Mouse (Mus musculus) forebrain, embryonic 10.5 days (tissue): ENCODE results near the gene Prkch. TPM values are rescaled to one million over a fixed set of nuclear protein-coding genes. Genes with fewer than 3 reads are reported as not detected.
"Not testable (repeated sequence)": the region's sequence is repeated elsewhere in the genome, so short reads cannot be mapped to it uniquely, and the experiment has no call there.

Experiments
- DNase-seq: peaks from one replicate; pipeline ENCODE4 v3.0.0-alpha.2; 2017; ENCODE audit warnings: low spot score; ENCODE audit errors: extremely low spot score
- H3K27ac ChIP-seq: fragments of 300-500 bp; sonication (generic); 2 replicates; pipeline ENCODE4 v1.5.1; 2016; ENCODE audit warnings: mild to moderate bottlenecking
- H3K27me3 ChIP-seq: fragments of 300-500 bp; sonication (generic); 2 replicates; pipeline ENCODE4 v1.6.1; 2016; ENCODE audit warnings: mild to moderate bottlenecking; ENCODE audit not compliant: poor library complexity, severe bottlenecking
- H3K36me3 ChIP-seq: fragments of 300-500 bp; sonication (generic); replicated peaks from 2 replicates; pipeline ENCODE4 v1.6.1; 2016; ENCODE audit warnings: mild to moderate bottlenecking, moderate library complexity
- H3K4me1 ChIP-seq: fragments of 300-500 bp; sonication (generic); 2 replicates; pipeline ENCODE4 v1.6.1; 2016
- H3K4me3 ChIP-seq: fragments of 300-500 bp; sonication (generic); 2 replicates; pipeline ENCODE4 v1.5.1; 2016; ENCODE audit warnings: mild to moderate bottlenecking, moderate library complexity
- H3K9me3 ChIP-seq: fragments of 300-500 bp; sonication (generic); 2 replicates; pipeline ENCODE4 v1.6.1; 2016; ENCODE audit warnings: mild to moderate bottlenecking, moderate library complexity
- WGBS: fragments of 180-500 bp; shearing (Covaris S2); methylation state at CpG from one replicate; pipeline ENCODE4 v1.1.7; 2016; 5-methylcytosine and 5-hydroxymethylcytosine counted together
- polyA plus RNA-seq: library from polyadenylated mRNA; unstranded; fragments of >200 nt; fragmentation: Nextera tagmentation; extraction: Ambion mirVana; gene quantifications from 2 replicates; pipeline ENCODE4 v1.2.1, GENCODE M21; 2016

Gene Prkch
- polyA plus RNA-seq, 1 experiment from 2014 or later, result 3.8 TPM

- no peak overlapping the region for H3K4me3 ChIP-seq
- no peak for DNase-seq
- no peaks in the 10 kb centered on the region for H3K4me1 ChIP-seq
- H3K27ac ChIP-seq, result no peak overlapping the region
- 93% methylated on average over 20 of the region's 20 CpGs for WGBS
- no peaks in the 10 kb centered on the region for H3K36me3 ChIP-seq
- no peaks in the 10 kb centered on the region for H3K27me3 ChIP-seq
- H3K9me3 ChIP-seq, result peaks cover 3% of the 10 kb centered on the region; the same call in 1 of the 2 replicates
These were observed 25.9 kb upstream of the Prkch start for GRCm38 (mm10) chr12:73558525-73559195.

- WGBS, result 47% methylated on average over 7 of the region's 7 CpGs
These were observed 24.5 kb upstream of the Prkch start for GRCm38 (mm10) chr12:73560091-73560490.

GRCm38 (mm10) chr12:73563122-73563521 lies 21.5 kb upstream of the Prkch start:
- Histone ChIP-seq H3K27me3 (peaks cover 14% of the 10 kb centered on the region), H3K4me1 (peaks cover 11% of the 10 kb centered on the region; the same call in 1 of the 2 replicates)
- H3K27ac ChIP-seq, DNase-seq, H3K36me3 ChIP-seq, H3K9me3 ChIP-seq, H3K4me3 ChIP-seq: not testable (repeated sequence)
- 89% methylated on average over 6 of the region's 6 CpGs for WGBS

More at GRCm38 (mm10) chr12:73560091-73560490, 24.5 kb upstream of the Prkch start:
- H3K9me3 ChIP-seq, result peaks cover 3% of the 10 kb centered on the region; the same call in 1 of the 2 replicates
- no peak overlapping the region for H3K4me3 ChIP-seq
- H3K4me1 ChIP-seq, result peaks cover 5% of the 10 kb centered on the region; the same call in 1 of the 2 replicates
- no peaks in the 10 kb centered on the region for H3K27me3 ChIP-seq
- no peak overlapping the region for H3K27ac ChIP-seq
- DNase-seq, result no peak
- H3K36me3 ChIP-seq, result no peaks in the 10 kb centered on the region

- Histone ChIP-seq H3K4me3 (no peak overlapping the region), H3K36me3 (no peaks in the 10 kb centered on the region), H3K4me1 (peaks cover 11% of the 10 kb centered on the region; the same call in 1 of the 2 replicates), H3K9me3 (peaks cover 3% of the 10 kb centered on the region; the same call in 1 of the 2 replicates), H3K27me3 (peaks cover 14% of the 10 kb centered on the region), H3K27ac (no peak overlapping the region)
- WGBS, result 17% methylated on average over 10 of the region's 10 CpGs
- no peak for DNase-seq
These were observed 20.4 kb upstream of the Prkch start for GRCm38 (mm10) chr12:73564176-73564575.

GRCm38 (mm10) chr12:73564795-73565619 lies 19.6 kb upstream of the Prkch start:
- Histone ChIP-seq H3K27ac (0 out of 2 replicates have a peak overlapping the region, but pooled peaks have one; percentile 11), H3K9me3 (peaks cover 3% of the 10 kb centered on the region; the same call in 1 of the 2 replicates), H3K36me3 (no peaks in the 10 kb centered on the region), H3K4me3 (peak overlapping the region; percentile 39), H3K4me1 (peaks cover 11% of the 10 kb centered on the region; the same call in 1 of the 2 replicates), H3K27me3 (peaks cover 14% of the 10 kb centered on the region)
- 24% methylated on average over 21 of the region's 21 CpGs for WGBS
- no peak for DNase-seq

- peaks cover 11% of the 10 kb centered on the region; the same call in 1 of the 2 replicates for H3K4me1 ChIP-seq
- no peak for DNase-seq
- no peaks in the 10 kb centered on the region for H3K36me3 ChIP-seq
- 79% methylated on average over 11 of the region's 11 CpGs for WGBS
- peaks cover 3% of the 10 kb centered on the region; the same call in 1 of the 2 replicates for H3K9me3 ChIP-seq
- no peak overlapping the region for H3K27ac ChIP-seq
- H3K4me3 ChIP-seq, result peak overlapping the region; percentile 39
- H3K27me3 ChIP-seq, result peaks cover 14% of the 10 kb centered on the region
These were observed 19.0 kb upstream of the Prkch start for GRCm38 (mm10) chr12:73565620-73565969.

- Histone ChIP-seq H3K36me3 (no peaks in the 10 kb centered on the region), H3K4me1 (no peaks in the 10 kb centered on the region), H3K27ac (no peak overlapping the region), H3K4me3 (no peak overlapping the region), H3K27me3 (no peaks in the 10 kb centered on the region), H3K9me3 (no peaks in the 10 kb centered on the region)
- no peak for DNase-seq
- 87% methylated on average over 15 of the region's 15 CpGs for WGBS
These were observed 10.0 kb upstream of the Prkch start for GRCm38 (mm10) chr12:73574632-73575031.

GRCm38 (mm10) chr12:73578141-73578540 lies 6.5 kb upstream of the Prkch start:
- Histone ChIP-seq H3K4me1 (no peaks in the 10 kb centered on the region), H3K27ac (no peak overlapping the region), H3K36me3 (no peaks in the 10 kb centered on the region), H3K27me3 (peaks cover 15% of the 10 kb centered on the region), H3K9me3 (no peaks in the 10 kb centered on the region), H3K4me3 (no peak overlapping the region)
- DNase-seq, result no peak
- WGBS, result 69% methylated on average over 6 of the region's 6 CpGs

- peaks cover 41% of the 10 kb centered on the region for H3K27me3 ChIP-seq
- no peak for DNase-seq
- 82% methylated on average over 7 of the region's 7 CpGs for WGBS
These were observed 3.8 kb upstream of the Prkch start for GRCm38 (mm10) chr12:73580811-73581210.

GRCm38 (mm10) chr12:73583318-73583717 lies 1.3 kb upstream of the Prkch start:
- peaks cover 66% of the 10 kb centered on the region for H3K27me3 ChIP-seq
- whole genome bisulfite sequencing, result 72% methylated on average over 9 of the region's 9 CpGs

More at GRCm38 (mm10) chr12:73580811-73581210, 3.8 kb upstream of the Prkch start:
- Histone ChIP-seq H3K9me3 (no peaks in the 10 kb centered on the region), H3K36me3 (no peaks in the 10 kb centered on the region), H3K27ac (no peak overlapping the region), H3K4me3 (no peak overlapping the region), H3K4me1 (peaks cover 23% of the 10 kb centered on the region)

GRCm38 (mm10) chr12:73583813-73584609 lies 585 bp upstream of the Prkch start:
- 4% methylated on average over 33 of the region's 33 CpGs for WGBS
- H3K9me3 ChIP-seq, result no peaks in the 10 kb centered on the region
- H3K4me1 ChIP-seq, result peaks cover 28% of the 10 kb centered on the region
- DNase-seq, result no peak
- peak overlapping the region; percentile 88 for H3K27ac ChIP-seq
- peaks cover 72% of the 10 kb centered on the region for H3K27me3 ChIP-seq
- H3K36me3 ChIP-seq, result no peaks in the 10 kb centered on the region
- H3K4me3 ChIP-seq, result peak overlapping the region; percentile 78

More at GRCm38 (mm10) chr12:73583318-73583717, 1.3 kb upstream of the Prkch start:
- no peaks in the 10 kb centered on the region for H3K9me3 ChIP-seq
- no peak overlapping the region for H3K27ac ChIP-seq
- H3K4me1 ChIP-seq, result peaks cover 28% of the 10 kb centered on the region
- no peak overlapping the region for H3K4me3 ChIP-seq
- no peak for DNase-seq
- no peaks in the 10 kb centered on the region for H3K36me3 ChIP-seq

- Histone ChIP-seq H3K4me3 (peak overlapping the region; percentile 78), H3K27me3 (peaks cover 74% of the 10 kb centered on the region), H3K36me3 (no peaks in the 10 kb centered on the region), H3K27ac (peak overlapping the region; percentile 88), H3K9me3 (no peaks in the 10 kb centered on the region), H3K4me1 (peaks cover 28% of the 10 kb centered on the region)
- DNase-seq, result peak; percentile 41
- WGBS, result under 1% methylated on average over 33 of the region's 33 CpGs
These were observed 725 bp downstream of the Prkch start for GRCm38 (mm10) chr12:73585241-73585801.
